Mouse (Mus musculus) ES-Bruce4 (cell line): Measurements from ENCODE around the gene Lrrc66. TPM values are rescaled to one million over a fixed set of nuclear protein-coding genes. Genes with fewer than 3 reads are reported as not detected.

Source experiments
- H3K27ac ChIP-seq: 2 replicates; pipeline ENCODE4 v1.5.1; 2012; ENCODE audit warnings: low read length, inconsistent platforms; ENCODE audit not compliant: insufficient read depth
- H3K27me3 ChIP-seq: 2 replicates; pipeline ENCODE4 v1.6.1; 2012; ENCODE audit warnings: mild to moderate bottlenecking, low read length, inconsistent platforms; ENCODE audit not compliant: control insufficient read depth, poor library complexity, insufficient read depth, severe bottlenecking
- H3K36me3 ChIP-seq: 2 replicates; pipeline ENCODE4 v1.6.1; 2012; ENCODE audit warnings: inconsistent platforms, mild to moderate bottlenecking, low read length, moderate library complexity; ENCODE audit not compliant: control insufficient read depth, poor library complexity, insufficient read depth, severe bottlenecking
- H3K4me1 ChIP-seq: one replicate; pipeline ENCODE4 v1.8.1; 2011; ENCODE audit warnings: low read length; ENCODE audit not compliant: control insufficient read depth, insufficient read depth
- H3K4me3 ChIP-seq: 2 replicates; pipeline ENCODE4 v1.5.1; 2011; ENCODE audit warnings: low read depth, mild to moderate bottlenecking, low read length
- H3K9ac ChIP-seq: 2 replicates; pipeline ENCODE4 v1.6.1; 2012; ENCODE audit warnings: low read depth, mild to moderate bottlenecking, inconsistent platforms; ENCODE audit not compliant: poor library complexity, severe bottlenecking
- H3K9me3 ChIP-seq: replicated peaks from 2 replicates; pipeline ENCODE4 v1.6.1; 2012; ENCODE audit warnings: mild to moderate bottlenecking, low read length, inconsistent platforms; ENCODE audit not compliant: control insufficient read depth, poor library complexity, insufficient read depth, severe bottlenecking
- CTCF ChIP-seq: IDR thresholded peaks from one replicate; pipeline ENCODE4 v1.8.1; 2011; ENCODE audit warnings: low read depth, low read length
- EP300 ChIP-seq: IDR thresholded peaks from 2 replicates; pipeline ENCODE4 v1.6.1; 2011; ENCODE audit warnings: low read depth, low read length; ENCODE audit not compliant: insufficient read depth
- POLR2A ChIP-seq: IDR thresholded peaks from one replicate; pipeline ENCODE4 v1.8.1; 2011; ENCODE audit warnings: low read length; ENCODE audit not compliant: insufficient read depth
- polyA plus RNA-seq: library from polyadenylated mRNA; stranded (reverse); fragments of >200 nt; gene quantifications from 2 replicates; pipeline ENCODE4 v1.2.4, GENCODE M21; 2011; ENCODE audit warnings: low read depth; ENCODE audit not compliant: missing spikeins, insufficient read depth, insufficient read length

Gene Lrrc66
- polyA plus RNA-seq, 1 experiment, result not detected

DNA sequence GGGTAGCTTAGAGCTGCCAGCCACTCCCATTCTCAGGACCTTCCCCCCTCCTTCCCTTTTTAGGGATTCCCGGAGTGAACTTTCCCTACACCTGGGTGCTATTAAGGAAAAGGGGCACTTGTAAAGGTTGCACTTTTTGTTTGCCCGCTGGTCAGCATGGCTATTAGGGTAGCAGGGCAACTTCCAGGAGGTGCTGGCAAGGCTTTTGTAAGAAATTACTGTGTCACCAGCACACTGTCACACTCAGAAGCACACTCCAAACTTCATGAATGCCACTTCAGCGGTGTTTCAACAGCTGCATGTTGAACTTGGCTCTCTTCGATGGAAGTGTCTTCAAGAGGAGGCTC, 19.5 kb upstream of the Lrrc66 start:
- peaks cover 14% of the 10 kb centered on the region for H3K27me3 ChIP-seq
- H3K9me3 ChIP-seq, result no peaks in the 10 kb centered on the region
- H3K27ac ChIP-seq, result no peak overlapping the region
- H3K4me1 ChIP-seq, result no peaks in the 10 kb centered on the region
- TF ChIP-seq CTCF, result no peak
- TF ChIP-seq POLR2A, result no peak
- no peak for TF ChIP-seq EP300
- no peak overlapping the region for H3K9ac ChIP-seq
- H3K4me3 ChIP-seq, result no peak overlapping the region
- H3K36me3 ChIP-seq, result no peaks in the 10 kb centered on the region

DNA sequence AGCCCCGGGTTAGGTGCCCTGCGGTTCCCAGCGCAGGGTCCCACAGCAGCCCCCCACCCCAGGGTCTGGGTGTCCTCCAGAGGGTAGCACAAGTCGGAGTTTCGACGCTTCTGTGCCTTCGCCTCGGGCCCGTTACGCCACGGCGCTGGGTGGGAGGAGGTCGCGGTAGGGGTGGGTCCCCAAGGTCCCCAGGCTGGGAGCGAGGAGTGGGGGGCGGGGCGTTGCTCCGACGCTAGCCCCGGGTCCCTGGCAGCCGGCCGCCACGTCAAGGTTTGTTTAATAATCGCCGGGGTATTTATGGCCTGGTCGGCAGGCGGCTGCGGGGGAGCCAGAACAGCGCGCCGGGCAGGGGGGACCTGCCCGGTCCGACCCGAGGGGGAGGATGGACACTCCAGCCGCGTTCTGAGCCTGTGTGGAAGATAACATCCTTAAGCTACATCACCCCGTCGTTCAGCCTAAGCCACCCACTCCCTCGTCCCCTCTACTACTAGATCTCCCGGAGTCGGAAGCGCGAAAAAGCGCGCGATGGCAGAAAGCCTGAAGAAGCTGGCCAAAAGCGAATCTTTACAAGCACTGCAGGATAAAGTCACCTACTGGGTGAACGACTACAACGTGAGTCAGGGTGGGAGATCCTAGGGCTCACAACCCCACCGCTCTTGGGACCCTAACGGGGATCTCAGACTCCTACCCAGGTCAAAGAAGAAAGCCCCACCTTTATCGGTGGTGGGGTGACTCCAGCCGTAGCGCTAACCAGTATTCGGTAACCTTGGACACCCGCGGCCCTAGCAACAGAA, 18.9 kb upstream of the Lrrc66 start, which contains the start of gene Spata18:
TSS of gene Spata18 (plus strand) at position 319 of the 794 bp plus-strand sequence.
- Histone ChIP-seq H3K27ac (no peak within 1 kb of the TSS), H3K9me3 (no peaks in the 10 kb centered on the region), H3K4me3 (peak within 1 kb of the TSS; percentile 41), H3K27me3 (peaks cover 14% of the 10 kb centered on the region), H3K9ac (0 out of 2 replicates have a peak within 1 kb of the TSS, but pooled peaks have one; percentile 4), H3K4me1 (no peaks in the 10 kb centered on the region), H3K36me3 (no peaks in the 10 kb centered on the region)
- no peak for TF ChIP-seq CTCF
- no peak for TF ChIP-seq EP300
- no peak for TF ChIP-seq POLR2A

DNA sequence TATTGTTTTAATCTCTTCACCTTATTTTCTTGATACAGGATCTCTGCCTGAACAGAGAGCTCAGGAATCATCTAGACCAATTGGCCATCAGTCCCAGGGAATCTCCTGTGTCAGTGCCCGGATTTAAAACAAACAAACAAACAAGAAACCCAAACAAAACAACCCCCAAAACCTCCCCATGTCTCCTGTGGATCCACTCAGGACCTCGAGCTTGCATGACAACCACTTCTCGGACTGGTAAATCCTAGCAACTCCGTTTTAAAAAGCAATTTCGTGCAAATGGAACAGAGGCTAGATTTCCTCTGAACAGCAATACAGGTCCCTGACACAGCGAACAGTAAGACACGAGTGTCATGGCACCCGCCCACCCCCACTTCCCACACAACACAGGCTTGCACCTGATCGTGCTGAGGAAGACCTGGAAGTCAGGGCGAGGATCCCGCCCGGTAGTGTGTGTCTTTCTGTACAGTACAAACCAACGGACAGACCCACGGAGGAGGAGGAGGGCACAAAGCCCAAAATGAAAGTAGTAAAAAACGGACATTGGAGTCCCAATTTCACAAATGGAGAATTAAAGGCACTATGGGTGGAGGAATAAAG, 18.1 kb upstream of the Lrrc66 start:
- no peak for TF ChIP-seq POLR2A
- no peak for TF ChIP-seq EP300
- no peak for TF ChIP-seq CTCF
- H3K4me3 ChIP-seq, result no peak overlapping the region
- H3K9me3 ChIP-seq, result no peaks in the 10 kb centered on the region
- peaks cover 14% of the 10 kb centered on the region for H3K27me3 ChIP-seq
- no peaks in the 10 kb centered on the region for H3K4me1 ChIP-seq
- no peak overlapping the region for H3K9ac ChIP-seq
- no peak overlapping the region for H3K27ac ChIP-seq
- no peaks in the 10 kb centered on the region for H3K36me3 ChIP-seq

- peak within 1 kb of the TSS; percentile 69 for H3K4me3 ChIP-seq
- TF ChIP-seq EP300 (no peak), POLR2A (no peak), CTCF (no peak)
- H3K4me1 ChIP-seq, result no peaks in the 10 kb centered on the region
- H3K9me3 ChIP-seq, result no peaks in the 10 kb centered on the region
- no peak within 1 kb of the TSS for H3K27ac ChIP-seq
- no peaks in the 10 kb centered on the region for H3K36me3 ChIP-seq
- H3K27me3 ChIP-seq, result peaks cover 14% of the 10 kb centered on the region
- 0 out of 2 replicates have a peak within 1 kb of the TSS, but pooled peaks have one; percentile 4 for H3K9ac ChIP-seq
These were observed 15.1 kb upstream of the Lrrc66 start, which contains the start of gene Sgcb for GRCm38 (mm10) chr5:73647261-73647900. Sgcb (minus strand) TSS chr5:73647790.

- Histone ChIP-seq H3K4me1 (no peaks in the 10 kb centered on the region), H3K27ac (no peak overlapping the region), H3K27me3 (no peaks in the 10 kb centered on the region), H3K9ac (no peak overlapping the region), H3K36me3 (no peaks in the 10 kb centered on the region), H3K9me3 (no peaks in the 10 kb centered on the region), H3K4me3 (no peak overlapping the region)
- TF ChIP-seq POLR2A, result no peak
- peak; percentile 60 for TF ChIP-seq CTCF
These were observed 9.8 kb upstream of the Lrrc66 start for GRCm38 (mm10) chr5:73642091-73642490.
